In the genomic region with DNA sequence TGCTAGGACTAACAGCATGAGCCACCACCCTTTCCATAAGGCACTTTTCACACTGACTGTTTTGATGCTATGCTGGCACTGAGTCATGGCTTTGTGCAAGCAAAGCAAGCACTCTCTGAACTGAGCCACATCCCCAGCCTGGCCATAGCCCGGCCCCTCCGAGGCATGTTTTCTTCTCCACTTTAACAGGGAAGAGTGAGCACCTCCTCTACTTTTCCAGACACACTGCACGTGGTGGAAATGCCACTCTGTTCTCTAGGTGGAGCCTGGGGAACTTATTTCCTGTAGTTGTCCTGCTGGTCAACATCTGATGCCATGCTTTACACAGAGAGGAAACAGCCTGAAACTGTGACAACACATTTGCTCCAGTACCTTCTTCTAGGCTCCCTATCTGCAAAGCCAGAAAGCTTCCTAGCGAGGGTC, we compare ENCODE assay signal across 18 mouse cellular contexts.
DNase-seq lines count a peak whose midpoint lies in the region; ATAC-seq and TF ChIP-seq lines count a peak whose summit lies in the region.
"Had no signal": no experiment of that assay in that cellular context is flagged by ENCODE, and none has a peak within 500 bp of the region (broad histone marks: within the 10 kb centered on the region; RNA-seq: fewer than 3 reads in every experiment).

No protein-coding gene starts in this region.

- peaks cover 48% of the 10 kb centered on the region for H3K4me1 ChIP-seq in forebrain, embryonic 10.5 days
- H3K4me1 ChIP-seq in forebrain, embryonic 12.5 days: peaks cover 23% of the 10 kb centered on the region

- H3K27me3 ChIP-seq in forebrain, embryonic 10.5 days (ENCODE audit: poor library complexity, severe bottlenecking): peaks cover 68% of the 10 kb centered on the region
- peaks cover 10% of the 10 kb centered on the region for H3K27me3 ChIP-seq in forebrain, embryonic 12.5 days
- no peaks in the 10 kb centered on the region for H3K27me3 ChIP-seq in myocyte (ENCODE audit: control insufficient read depth, insufficient read depth, insufficient read length)
- H3K27me3 ChIP-seq: embryonic facial prominence, embryonic 13.5 days; liver, embryonic 13.5 days had no signal

- H3K4me2 ChIP-seq in forebrain, embryonic 12.5 days: no peak overlapping the region
- peak overlapping the region; percentile 50 for H3K4me2 ChIP-seq in myocyte (ENCODE audit: low read depth)
- H3K4me2 ChIP-seq: embryonic facial prominence, embryonic 13.5 days; liver, embryonic 13.5 days had no signal

- no peak for TF ChIP-seq CTCF in layer of hippocampus, adult 2 months (conservative IDR thresholded peaks at IDR 0.05)

- no peak overlapping the region for H3K4me3 ChIP-seq in forebrain, embryonic 10.5 days
- no peak overlapping the region for H3K4me3 ChIP-seq in forebrain, embryonic 12.5 days (replicated peaks)
- H3K4me3 ChIP-seq in layer of hippocampus, adult 2 months: no peak overlapping the region
- H3K4me3 ChIP-seq in myocyte: no peak overlapping the region
- H3K4me3 ChIP-seq: embryonic facial prominence, embryonic 13.5 days; liver, embryonic 13.5 days had no signal

- no peak overlapping the region for H3K9ac ChIP-seq in forebrain, embryonic 12.5 days
- H3K9ac ChIP-seq: embryonic facial prominence, embryonic 13.5 days; liver, embryonic 13.5 days had no signal

- no peak for DNase-seq in forebrain, embryonic 10.5 days (ENCODE audit: extremely low spot score, low spot score)
- no peak for DNase-seq in layer of hippocampus, adult 2 months (ENCODE audit: low spot score in 2 of 2)
- DNase-seq in layer of hippocampus, postnatal 25 days (ENCODE audit: extremely low spot score in 1 of 2, low spot score in 1 of 2): no peak
- peak; percentile 40 for DNase-seq in A20 (ENCODE audit: low read depth, low spot score)
- no peak for DNase-seq in c-Kit-positive CD71-positive TER-119-positive erythroid progenitor cells, embryonic 14.5 days (ENCODE audit: low spot score)
- no peak for DNase-seq in thymus, adult 18-20 months
- DNase-seq: adrenal gland, postnatal 36 days; cerebellum, adult 11 months; gastrocnemius, postnatal 10 days; kidney, postnatal 10 days; liver, embryonic 13.5 days; retina, postnatal 1 day; spleen, adult 18-20 months; thymus, postnatal 14 days had no signal

- TF ChIP-seq POLR2A in myocyte (IDR thresholded peaks at IDR 0.05; ENCODE audit: insufficient read length, low read depth): no peak

- no peak for ATAC-seq in forebrain, embryonic 12.5 days (ENCODE audit: low FRiP score)
- ATAC-seq: forebrain, embryonic 16.5 days had no signal

- 81% methylated on average over 4 of the region's 4 CpGs for WGBS in forebrain, embryonic 10.5 days
- 87% methylated on average over 4 of the region's 4 CpGs for WGBS in forebrain, embryonic 12.5 days

- no peaks in the 10 kb centered on the region for H3K9me3 ChIP-seq in forebrain, embryonic 10.5 days
- H3K9me3 ChIP-seq in forebrain, embryonic 12.5 days: no peaks in the 10 kb centered on the region
- H3K9me3 ChIP-seq: embryonic facial prominence, embryonic 13.5 days; liver, embryonic 13.5 days had no signal

- H3K79me2 ChIP-seq in myocyte (ENCODE audit: control insufficient read depth, insufficient read depth): no peaks in the 10 kb centered on the region

- H3K27ac ChIP-seq in forebrain, embryonic 10.5 days: peak overlapping the region; percentile 80; the same call in 1 of the 2 replicates
- H3K27ac ChIP-seq in forebrain, embryonic 12.5 days: no peak overlapping the region
- 0 out of 2 replicates have a peak overlapping the region, but pooled peaks have one; percentile 48 for H3K27ac ChIP-seq in layer of hippocampus, adult 2 months
- H3K27ac ChIP-seq: liver, embryonic 13.5 days had no signal

- H3ac ChIP-seq in myocyte (ENCODE audit: control insufficient read depth, insufficient read length): no peak overlapping the region

- no peaks in the 10 kb centered on the region for H3K36me3 ChIP-seq in forebrain, embryonic 10.5 days (replicated peaks)
- H3K36me3 ChIP-seq in forebrain, embryonic 12.5 days (replicated peaks): no peaks in the 10 kb centered on the region
- no peaks in the 10 kb centered on the region for H3K36me3 ChIP-seq in myocyte (ENCODE audit: control insufficient read depth, insufficient read depth)
- H3K36me3 ChIP-seq: embryonic facial prominence, embryonic 13.5 days; liver, embryonic 13.5 days had no signal

TF ChIP-seq in myocyte, 11 proteins besides CTCF, POLR2A, EP300 and RAD21:
- TF ChIP-seq MYOG (IDR thresholded peaks at IDR 0.05; ENCODE audit: control insufficient read depth in 1 of 3, insufficient read depth in 1 of 3, insufficient read length in 2 of 3, low read depth in 2 of 3) (no peak), POLR2AphosphoS2 (IDR thresholded peaks at IDR 0.05; ENCODE audit: insufficient read length, low read depth) (no peak)
